ENCODE assay signal across 8 mouse cellular contexts in the genomic region with DNA sequence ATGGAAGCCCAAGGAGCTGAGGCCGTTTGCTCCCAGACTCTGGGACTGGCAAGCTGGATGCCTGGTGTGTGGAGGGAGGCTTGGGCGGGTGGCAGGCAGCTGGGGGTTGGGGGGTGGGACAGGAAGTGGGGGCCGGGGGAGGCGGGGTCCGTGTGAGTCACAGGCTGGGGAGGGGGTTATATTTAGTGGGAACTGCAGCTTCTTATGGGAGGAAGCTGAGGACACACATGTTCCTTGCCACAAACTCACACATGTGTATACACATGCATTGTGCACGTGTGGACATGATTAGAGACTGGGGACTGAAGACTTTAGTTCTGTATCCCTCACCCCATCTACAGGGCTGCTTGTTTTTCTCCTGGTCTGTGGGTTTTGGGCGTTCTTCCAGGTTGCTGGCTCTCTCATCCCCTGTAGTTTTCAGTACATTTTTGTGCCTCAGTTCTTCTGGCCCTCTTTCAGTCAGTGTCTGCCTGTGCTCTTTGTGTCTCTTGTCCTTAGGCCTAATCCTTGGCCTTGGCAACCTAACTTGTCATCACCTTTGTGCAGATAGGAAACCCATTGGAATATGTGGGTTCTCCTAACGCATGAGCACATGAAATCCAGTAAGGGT. TPM values are rescaled to one million over a fixed set of nuclear protein-coding genes. Genes with fewer than 3 reads are reported as not detected.
DNase-seq lines count a peak whose midpoint lies in the region; ATAC-seq and TF ChIP-seq lines count a peak whose summit lies in the region.

No protein-coding gene starts in this region.

- H3K4me3 ChIP-seq in heart, embryonic 15.5 days = peak overlapping the region; percentile 61
- H3K4me3 ChIP-seq in E14TG2a.4 (replicated peaks; ENCODE audit: low read length) = peak overlapping the region; percentile 89; the same call in 1 of the 2 replicates
- H3K4me3 ChIP-seq in forebrain, embryonic 10.5 days = peak overlapping the region; percentile 77
- H3K4me3 ChIP-seq in limb, embryonic 14.5 days (replicated peaks; ENCODE audit: low read length) = peak overlapping the region; percentile 79
- no peak overlapping the region for H3K4me3 ChIP-seq in stomach, postnatal 0 days (ENCODE audit: low read depth, low read length)

- no peaks in the 10 kb centered on the region for H3K9me3 ChIP-seq in heart, embryonic 15.5 days (replicated peaks)
- H3K9me3 ChIP-seq in E14TG2a.4 (ENCODE audit: low read length) = no peaks in the 10 kb centered on the region
- H3K9me3 ChIP-seq in forebrain, embryonic 10.5 days = no peaks in the 10 kb centered on the region
- H3K9me3 ChIP-seq in limb, embryonic 14.5 days (ENCODE audit: control insufficient read depth, low read length) = no peaks in the 10 kb centered on the region
- H3K9me3 ChIP-seq in stomach, postnatal 0 days (ENCODE audit: control insufficient read depth, low read length) = no peaks in the 10 kb centered on the region

- no peak for TF ChIP-seq EP300 in stomach, postnatal 0 days (optimal IDR thresholded peaks at IDR 0.05)

- intact Hi-C loops in heart, postnatal 36 days (cut with DNase I) = no loop called here

- no peaks in the 10 kb centered on the region for H3K36me3 ChIP-seq in heart, embryonic 15.5 days
- H3K36me3 ChIP-seq in E14TG2a.4 (ENCODE audit: insufficient read depth, low read length) = no peaks in the 10 kb centered on the region
- no peaks in the 10 kb centered on the region for H3K36me3 ChIP-seq in forebrain, embryonic 10.5 days (replicated peaks)
- H3K36me3 ChIP-seq in limb, embryonic 14.5 days (ENCODE audit: control insufficient read depth, insufficient read depth, low read length) = no peaks in the 10 kb centered on the region
- H3K36me3 ChIP-seq in stomach, postnatal 0 days (ENCODE audit: control insufficient read depth, insufficient read depth, low read length) = no peaks in the 10 kb centered on the region

- no peaks in the 10 kb centered on the region for H3K27me3 ChIP-seq in heart, embryonic 15.5 days
- H3K27me3 ChIP-seq in E14TG2a.4 (ENCODE audit: insufficient read depth, low read length) = peaks cover 34% of the 10 kb centered on the region
- H3K27me3 ChIP-seq in forebrain, embryonic 10.5 days (ENCODE audit: poor library complexity, severe bottlenecking) = no peaks in the 10 kb centered on the region
- H3K27me3 ChIP-seq in limb, embryonic 14.5 days (ENCODE audit: control insufficient read depth, insufficient read depth, low read length) = no peaks in the 10 kb centered on the region
- H3K27me3 ChIP-seq in stomach, postnatal 0 days (ENCODE audit: control insufficient read depth, insufficient read depth, low read length) = no peaks in the 10 kb centered on the region

- peak overlapping the region; percentile 82 for H3K27ac ChIP-seq in heart, embryonic 15.5 days
- H3K27ac ChIP-seq in forebrain, embryonic 10.5 days = peak overlapping the region; percentile 96
- peak overlapping the region; percentile 53 for H3K27ac ChIP-seq in limb, embryonic 14.5 days (replicated peaks; ENCODE audit: low read depth, low read length)
- peak overlapping the region; percentile 35; the same call in 1 of the 2 replicates for H3K27ac ChIP-seq in stomach, postnatal 0 days (replicated peaks)

- no peak overlapping the region; the same call in 1 of the 2 replicates for H3K9ac ChIP-seq in heart, embryonic 15.5 days
- peak overlapping the region; percentile 21; the same call in 1 of the 2 replicates for H3K9ac ChIP-seq in limb, embryonic 14.5 days (ENCODE audit: low read depth, low read length, severe bottlenecking)
- 0 out of 2 replicates have a peak overlapping the region, but pooled peaks have one; percentile 27 for H3K9ac ChIP-seq in stomach, postnatal 0 days (ENCODE audit: low read length)

- ATAC-seq in heart, embryonic 15.5 days (replicated peaks; ENCODE audit: insufficient number of reproducible peaks, insufficient read depth, low FRiP score, low read depth) = no peak
- no peak for ATAC-seq in limb, embryonic 14.5 days (ENCODE audit: low FRiP score, low read depth)
- ATAC-seq in stomach, postnatal 0 days (ENCODE audit: low FRiP score, low TSS enrichment) = no peak

- no peak for TF ChIP-seq POLR2A in limb, embryonic 14.5 days (IDR thresholded peaks at IDR 0.05; ENCODE audit: borderline replicate concordance, extremely low read depth, insufficient read depth, insufficient read length)

- DNase-seq in heart, postnatal 36 days = no peak
- no peak for DNase-seq in forebrain, embryonic 10.5 days (ENCODE audit: extremely low spot score, low spot score)
- no peak for DNase-seq in limb, embryonic 14.5 days (ENCODE audit: low spot score)
- no peak for DNase-seq in stomach, postnatal 0 days (ENCODE audit: low spot score)
- DNase-seq in yolk sac, embryonic 10.5 days (ENCODE audit: low spot score) = no peak
- no peak for DNase-seq in gastrocnemius, postnatal 25 days

- WGBS in heart, embryonic 15.5 days = 17% methylated on average over 8 of the region's 8 CpGs
- 14% methylated on average over 8 of the region's 8 CpGs for WGBS in forebrain, embryonic 10.5 days
- WGBS in limb, embryonic 14.5 days = 5% methylated on average over 7 of the region's 8 CpGs
- WGBS in stomach, postnatal 0 days = 14% methylated on average over 8 of the region's 8 CpGs

- peaks cover 56% of the 10 kb centered on the region for H3K4me1 ChIP-seq in heart, embryonic 15.5 days (replicated peaks)
- H3K4me1 ChIP-seq in E14TG2a.4 (replicated peaks; ENCODE audit: low read depth, low read length) = peaks cover 51% of the 10 kb centered on the region
- H3K4me1 ChIP-seq in forebrain, embryonic 10.5 days = peaks cover 97% of the 10 kb centered on the region
- H3K4me1 ChIP-seq in limb, embryonic 14.5 days (ENCODE audit: control insufficient read depth, insufficient read depth, low read length) = peaks cover 47% of the 10 kb centered on the region
- 0 out of 2 replicates have a peak, but pooled peaks cover 4% of the 10 kb centered on the region for H3K4me1 ChIP-seq in stomach, postnatal 0 days (replicated peaks; ENCODE audit: control insufficient read depth, insufficient read depth)

- H3K4me2 ChIP-seq in heart, embryonic 15.5 days = peak overlapping the region; percentile 95
- peak overlapping the region; percentile 89 for H3K4me2 ChIP-seq in limb, embryonic 14.5 days (replicated peaks; ENCODE audit: low read depth, low read length, severe bottlenecking)
- H3K4me2 ChIP-seq in stomach, postnatal 0 days (replicated peaks; ENCODE audit: low read depth) = peak overlapping the region; percentile 86; the same call in 1 of the 2 replicates

- TF ChIP-seq CTCF in E14TG2a.4 (conservative IDR thresholded peaks at IDR 0.05; ENCODE audit: low read length) = no peak
- TF ChIP-seq CTCF in stomach, postnatal 0 days (IDR thresholded peaks at IDR 0.05; ENCODE audit: low read depth) = no peak

RNA-seq across cellular contexts. Expression of gene Dlg4, which starts 3.4 kb away (rescaled TPM):
- polyA plus RNA-seq in heart, embryonic 15.5 days (2015; fragmentation: Nextera tagmentation; extraction: Ambion mirVana) = 4.8 and 5.1 TPM in 2 replicates
- total RNA-seq in heart, postnatal 36 days (2021) = 1 to 10 TPM; 6.3 to 7.4 TPM
- 13.8 and 15.5 TPM in 2 replicates for polyA plus RNA-seq in forebrain, embryonic 10.5 days (2016; fragmentation: Nextera tagmentation; extraction: Ambion mirVana)
- polyA plus RNA-seq in limb, embryonic 14.5 days (2012; rRNA removed) = 89.6 and 99.8 TPM in 2 replicates
- 9.7 and 10.0 TPM in 2 replicates for polyA plus RNA-seq in limb, embryonic 14.5 days (2014; fragmentation: Nextera tagmentation; extraction: Ambion mirVana)
- 2.6 and 3.9 TPM in 2 replicates for polyA plus RNA-seq in stomach, postnatal 0 days (2015; fragmentation: Nextera tagmentation; extraction: Ambion mirVana)
- total RNA-seq in gastrocnemius, postnatal 25 days (2021) = 1 to 10 TPM; 5.6 to 6.9 TPM

RNA-seq across cellular contexts. Expression of gene Acadvl, which starts 4.9 kb away (rescaled TPM):
- 200 and 235 TPM in 2 replicates for polyA plus RNA-seq in heart, embryonic 15.5 days (2015; fragmentation: Nextera tagmentation; extraction: Ambion mirVana)
- 1,000 to 10,000 TPM; 1,292 to 1,425 TPM for total RNA-seq in heart, postnatal 36 days (2021)
- polyA plus RNA-seq in forebrain, embryonic 10.5 days (2016; fragmentation: Nextera tagmentation; extraction: Ambion mirVana) = 41.0 and 44.1 TPM in 2 replicates
- 52.9 and 55.4 TPM in 2 replicates for polyA plus RNA-seq in limb, embryonic 14.5 days (2012; rRNA removed)
- polyA plus RNA-seq in limb, embryonic 14.5 days (2014; fragmentation: Nextera tagmentation; extraction: Ambion mirVana) = 71.8 and 77.0 TPM in 2 replicates
- polyA plus RNA-seq in stomach, postnatal 0 days (2015; fragmentation: Nextera tagmentation; extraction: Ambion mirVana) = 136 and 143 TPM in 2 replicates
- 100 to 1,000 TPM; 342 to 380 TPM for total RNA-seq in gastrocnemius, postnatal 25 days (2021)

RNA-seq across cellular contexts. Expression of gene Dvl2, which starts 19.7 kb away (rescaled TPM):
- polyA plus RNA-seq in heart, embryonic 15.5 days (2015; fragmentation: Nextera tagmentation; extraction: Ambion mirVana) = 17.4 and 24.8 TPM in 2 replicates
- total RNA-seq in heart, postnatal 36 days (2021) = 1 to 10 TPM; 5.0 to 6.1 TPM
- 44.3 and 51.6 TPM in 2 replicates for polyA plus RNA-seq in forebrain, embryonic 10.5 days (2016; fragmentation: Nextera tagmentation; extraction: Ambion mirVana)
- polyA plus RNA-seq in limb, embryonic 14.5 days (2012; rRNA removed) = 65.4 and 81.0 TPM in 2 replicates
- polyA plus RNA-seq in limb, embryonic 14.5 days (2014; fragmentation: Nextera tagmentation; extraction: Ambion mirVana) = 40.3 and 47.0 TPM in 2 replicates
- 9.8 and 11.1 TPM in 2 replicates for polyA plus RNA-seq in stomach, postnatal 0 days (2015; fragmentation: Nextera tagmentation; extraction: Ambion mirVana)
- 1 to 10 TPM; 3.7 to 4.1 TPM for total RNA-seq in gastrocnemius, postnatal 25 days (2021)

RNA-seq across cellular contexts. Expression of gene Phf23, which starts 24.6 kb away (rescaled TPM):
- 38.4 and 42.4 TPM in 2 replicates for polyA plus RNA-seq in heart, embryonic 15.5 days (2015; fragmentation: Nextera tagmentation; extraction: Ambion mirVana)
- 10 to 100 TPM; 23.1 to 23.4 TPM for total RNA-seq in heart, postnatal 36 days (2021)
- 94.5 and 96.2 TPM in 2 replicates for polyA plus RNA-seq in forebrain, embryonic 10.5 days (2016; fragmentation: Nextera tagmentation; extraction: Ambion mirVana)
- 66.7 and 69.2 TPM in 2 replicates for polyA plus RNA-seq in limb, embryonic 14.5 days (2012; rRNA removed)
- polyA plus RNA-seq in limb, embryonic 14.5 days (2014; fragmentation: Nextera tagmentation; extraction: Ambion mirVana) = 51.7 and 60.5 TPM in 2 replicates
- polyA plus RNA-seq in stomach, postnatal 0 days (2015; fragmentation: Nextera tagmentation; extraction: Ambion mirVana) = 34.4 and 38.5 TPM in 2 replicates
- total RNA-seq in gastrocnemius, postnatal 25 days (2021) = 10 to 100 TPM; 15.0 to 16.1 TPM

RNA-seq across cellular contexts. Expression of gene Gabarap, which starts 29.2 kb away (rescaled TPM):
- 402 and 455 TPM in 2 replicates for polyA plus RNA-seq in heart, embryonic 15.5 days (2015; fragmentation: Nextera tagmentation; extraction: Ambion mirVana)
- 100 to 1,000 TPM; 306 to 329 TPM for total RNA-seq in heart, postnatal 36 days (2021)
- 318 and 331 TPM in 2 replicates for polyA plus RNA-seq in forebrain, embryonic 10.5 days (2016; fragmentation: Nextera tagmentation; extraction: Ambion mirVana)
- polyA plus RNA-seq in limb, embryonic 14.5 days (2012; rRNA removed) = 431 and 477 TPM in 2 replicates
- 574 and 593 TPM in 2 replicates for polyA plus RNA-seq in limb, embryonic 14.5 days (2014; fragmentation: Nextera tagmentation; extraction: Ambion mirVana)
- 536 and 544 TPM in 2 replicates for polyA plus RNA-seq in stomach, postnatal 0 days (2015; fragmentation: Nextera tagmentation; extraction: Ambion mirVana)
- 100 to 1,000 TPM; 148 to 170 TPM for total RNA-seq in gastrocnemius, postnatal 25 days (2021)

Comparison
In these comparisons a context has a peak if more than half of its experiments do, and no peak if none do; other contexts are left out.
1. H3K27ac ChIP-seq: peak in every context shown above with its lines; median percentile 96 in forebrain, embryonic 10.5 days; 82 in heart, embryonic 15.5 days; 53 in limb, embryonic 14.5 days; 35 in stomach, postnatal 0 days.